In the genomic region with DNA sequence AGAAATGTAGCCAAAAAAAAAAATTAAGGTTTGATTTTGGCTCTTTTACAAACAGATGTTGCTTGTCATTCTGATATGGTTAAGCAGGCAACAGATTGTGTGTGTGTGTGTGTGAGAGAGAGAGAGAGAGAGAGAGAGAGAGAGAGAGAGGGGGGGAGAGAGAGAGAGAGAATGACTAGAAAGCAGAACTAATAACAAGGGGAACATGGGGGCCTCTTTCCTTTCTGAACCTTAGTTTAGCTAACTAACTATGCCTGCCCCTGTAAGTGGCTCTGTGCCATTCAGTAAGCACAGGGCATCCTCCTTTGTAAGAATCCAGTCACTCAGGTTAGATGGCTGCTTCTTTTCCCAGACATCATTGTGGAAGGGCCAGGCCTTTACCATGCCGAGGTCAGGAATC, we compare ENCODE assay signal across 12 mouse cellular contexts.
A peak's percentile ranks its signal among the peaks of the same experiment; 100 is the strongest.
DNase-seq lines count a peak whose midpoint lies in the region; ATAC-seq and TF ChIP-seq lines count a peak whose summit lies in the region.
"Had no signal": no experiment of that assay in that cellular context is flagged by ENCODE, and none has a peak within 500 bp of the region (broad histone marks: within the 10 kb centered on the region; RNA-seq: fewer than 3 reads in every experiment).

No protein-coding gene starts in this region.

- no peaks in the 10 kb centered on the region for H3K36me3 ChIP-seq in intestine, embryonic 14.5 days (ENCODE audit: control insufficient read depth, insufficient read depth, low read length)
- no peaks in the 10 kb centered on the region for H3K36me3 ChIP-seq in intestine, postnatal 0 days (ENCODE audit: control insufficient read depth, insufficient read depth)
- H3K36me3 ChIP-seq in embryonic facial prominence, embryonic 13.5 days, result peaks cover 31% of the 10 kb centered on the region
- H3K36me3 ChIP-seq in hindbrain, embryonic 15.5 days, result no peaks in the 10 kb centered on the region
- no peaks in the 10 kb centered on the region for H3K36me3 ChIP-seq in midbrain, embryonic 16.5 days (ENCODE audit: control insufficient read depth, insufficient read depth, low read length)
- no peaks in the 10 kb centered on the region for H3K36me3 ChIP-seq in kidney, embryonic 14.5 days (ENCODE audit: control insufficient read depth, insufficient read depth, low read length)
- H3K36me3 ChIP-seq: lung, embryonic 15.5 days had no signal

- H3K4me1 ChIP-seq in intestine, embryonic 14.5 days (replicated peaks; ENCODE audit: control insufficient read depth, insufficient read depth, low read length), result peaks cover 20% of the 10 kb centered on the region
- no peaks in the 10 kb centered on the region for H3K4me1 ChIP-seq in intestine, postnatal 0 days (replicated peaks; ENCODE audit: control insufficient read depth, insufficient read depth, low read length)
- peaks cover 30% of the 10 kb centered on the region for H3K4me1 ChIP-seq in embryonic facial prominence, embryonic 13.5 days
- H3K4me1 ChIP-seq in hindbrain, embryonic 15.5 days (replicated peaks), result peaks cover 33% of the 10 kb centered on the region
- peaks cover 33% of the 10 kb centered on the region for H3K4me1 ChIP-seq in midbrain, embryonic 16.5 days (ENCODE audit: control insufficient read depth, insufficient read depth, low read length)
- H3K4me1 ChIP-seq in kidney, embryonic 14.5 days (ENCODE audit: control insufficient read depth, insufficient read depth, low read length), result peaks cover 4% of the 10 kb centered on the region; the same call in 1 of the 2 replicates

- no peak for TF ChIP-seq CTCF in intestine, postnatal 0 days (IDR thresholded peaks at IDR 0.05; ENCODE audit: low read depth)

- no peak for DNase-seq in intestine, embryonic 14.5 days (ENCODE audit: low spot score)
- no peak for DNase-seq in B cell, adult 2 months
- DNase-seq in adrenal gland, postnatal 36 days, result no peak
- DNase-seq: kidney, adult 9 months; right cerebral cortex, postnatal 14 days had no signal

- H3K9ac ChIP-seq in intestine, embryonic 14.5 days (ENCODE audit: low read length), result no peak overlapping the region
- no peak overlapping the region for H3K9ac ChIP-seq in intestine, postnatal 0 days (ENCODE audit: low read depth, low read length)
- H3K9ac ChIP-seq in embryonic facial prominence, embryonic 13.5 days, result 0 out of 2 replicates have a peak overlapping the region, but pooled peaks have one; percentile 16
- H3K9ac ChIP-seq in hindbrain, embryonic 15.5 days, result 0 out of 2 replicates have a peak overlapping the region, but pooled peaks have one; percentile 13
- peak overlapping the region; percentile 23; the same call in 1 of the 2 replicates for H3K9ac ChIP-seq in midbrain, embryonic 16.5 days (ENCODE audit: low read depth, low read length)
- no peak overlapping the region for H3K9ac ChIP-seq in kidney, embryonic 14.5 days (ENCODE audit: low read depth, low read length)
- H3K9ac ChIP-seq: lung, embryonic 15.5 days had no signal

- no peaks in the 10 kb centered on the region for H3K27me3 ChIP-seq in intestine, embryonic 14.5 days (replicated peaks; ENCODE audit: control insufficient read depth, insufficient read depth, low read length)
- no peaks in the 10 kb centered on the region for H3K27me3 ChIP-seq in intestine, postnatal 0 days (replicated peaks; ENCODE audit: control insufficient read depth, insufficient read depth, low read length)
- H3K27me3 ChIP-seq in embryonic facial prominence, embryonic 13.5 days, result no peaks in the 10 kb centered on the region
- no peaks in the 10 kb centered on the region for H3K27me3 ChIP-seq in hindbrain, embryonic 15.5 days
- H3K27me3 ChIP-seq in midbrain, embryonic 16.5 days (ENCODE audit: control insufficient read depth, insufficient read depth, low read depth, low read length), result no peaks in the 10 kb centered on the region
- H3K27me3 ChIP-seq in kidney, embryonic 14.5 days (ENCODE audit: control insufficient read depth, insufficient read depth, low read length), result no peaks in the 10 kb centered on the region
- H3K27me3 ChIP-seq: lung, embryonic 15.5 days had no signal

- no peak for ATAC-seq in intestine, embryonic 14.5 days (replicated peaks; ENCODE audit: low FRiP score, low TSS enrichment, low read depth)
- ATAC-seq in intestine, postnatal 0 days, result no peak
- no peak for ATAC-seq in embryonic facial prominence, embryonic 13.5 days (ENCODE audit: insufficient number of reproducible peaks, insufficient read depth, low FRiP score, low TSS enrichment, low read depth)
- ATAC-seq in hindbrain, embryonic 15.5 days (ENCODE audit: low FRiP score, low read depth), result no peak
- no peak for ATAC-seq in midbrain, embryonic 16.5 days
- ATAC-seq in kidney, embryonic 14.5 days (ENCODE audit: low FRiP score, low TSS enrichment), result no peak

- no peak overlapping the region for H3K4me2 ChIP-seq in intestine, embryonic 14.5 days (ENCODE audit: low read length)
- H3K4me2 ChIP-seq in intestine, postnatal 0 days (replicated peaks; ENCODE audit: low read depth), result no peak overlapping the region
- H3K4me2 ChIP-seq in embryonic facial prominence, embryonic 13.5 days, result no peak overlapping the region
- H3K4me2 ChIP-seq in hindbrain, embryonic 15.5 days, result peak overlapping the region; percentile 23; the same call in 1 of the 2 replicates
- H3K4me2 ChIP-seq in midbrain, embryonic 16.5 days (ENCODE audit: low read length), result no peak overlapping the region
- H3K4me2 ChIP-seq in kidney, embryonic 14.5 days (replicated peaks; ENCODE audit: low read depth, low read length), result no peak overlapping the region
- H3K4me2 ChIP-seq: lung, embryonic 15.5 days had no signal

- no peaks in the 10 kb centered on the region for H3K9me3 ChIP-seq in intestine, embryonic 14.5 days (ENCODE audit: control insufficient read depth, low read length)
- no peaks in the 10 kb centered on the region for H3K9me3 ChIP-seq in intestine, postnatal 0 days (ENCODE audit: control insufficient read depth)
- H3K9me3 ChIP-seq in embryonic facial prominence, embryonic 13.5 days, result no peaks in the 10 kb centered on the region
- H3K9me3 ChIP-seq in hindbrain, embryonic 15.5 days, result no peaks in the 10 kb centered on the region
- no peaks in the 10 kb centered on the region for H3K9me3 ChIP-seq in midbrain, embryonic 16.5 days (replicated peaks; ENCODE audit: control insufficient read depth, low read length, poor library complexity, severe bottlenecking)
- H3K9me3 ChIP-seq in kidney, embryonic 14.5 days (ENCODE audit: control insufficient read depth, low read length), result no peaks in the 10 kb centered on the region
- H3K9me3 ChIP-seq: lung, embryonic 15.5 days had no signal

- no peak overlapping the region for H3K4me3 ChIP-seq in intestine, embryonic 14.5 days (ENCODE audit: low read depth, low read length)
- no peak overlapping the region for H3K4me3 ChIP-seq in intestine, postnatal 0 days (ENCODE audit: low read depth, low read length)
- no peak overlapping the region for H3K4me3 ChIP-seq in embryonic facial prominence, embryonic 13.5 days
- no peak overlapping the region for H3K4me3 ChIP-seq in hindbrain, embryonic 15.5 days
- H3K4me3 ChIP-seq in midbrain, embryonic 16.5 days (ENCODE audit: low read depth, low read length), result no peak overlapping the region
- H3K4me3 ChIP-seq in kidney, embryonic 14.5 days (ENCODE audit: low read length), result no peak overlapping the region
- H3K4me3 ChIP-seq: lung, embryonic 15.5 days; myocyte had no signal

- 70% methylated on average over 1 of the region's 1 CpGs for WGBS in intestine, embryonic 14.5 days
- 63% methylated on average over 1 of the region's 1 CpGs for WGBS in intestine, postnatal 0 days
- 69% methylated on average over 1 of the region's 1 CpGs for WGBS in embryonic facial prominence, embryonic 13.5 days
- WGBS in hindbrain, embryonic 15.5 days, result 58% methylated on average over 1 of the region's 1 CpGs
- WGBS in midbrain, embryonic 16.5 days, result 38% methylated on average over 1 of the region's 1 CpGs
- WGBS in kidney, embryonic 14.5 days, result 50% methylated on average over 1 of the region's 1 CpGs

- peak overlapping the region; percentile 74 for H3K27ac ChIP-seq in intestine, embryonic 14.5 days (ENCODE audit: low read depth)
- no peak overlapping the region for H3K27ac ChIP-seq in intestine, postnatal 0 days (ENCODE audit: low read depth, low read length)
- peak overlapping the region; percentile 88 for H3K27ac ChIP-seq in embryonic facial prominence, embryonic 13.5 days
- H3K27ac ChIP-seq in hindbrain, embryonic 15.5 days (replicated peaks), result peak overlapping the region; percentile 83
- H3K27ac ChIP-seq in midbrain, embryonic 16.5 days (ENCODE audit: low read length), result peak overlapping the region; percentile 84
- H3K27ac ChIP-seq in kidney, embryonic 14.5 days (ENCODE audit: low read depth, low read length), result no peak overlapping the region

Comparison
In these comparisons a context has a peak if more than half of its experiments do, and no peak if none do; other contexts are left out.
1. H3K27ac ChIP-seq: peak in intestine, embryonic 14.5 days (single experiment), embryonic facial prominence, embryonic 13.5 days (single experiment), hindbrain, embryonic 15.5 days (single experiment) and midbrain, embryonic 16.5 days (single experiment); none in intestine, postnatal 0 days (single experiment) and kidney, embryonic 14.5 days (single experiment).
2. H3K9ac ChIP-seq: peak in embryonic facial prominence, embryonic 13.5 days (single experiment), hindbrain, embryonic 15.5 days (single experiment) and midbrain, embryonic 16.5 days (single experiment); none in intestine, embryonic 14.5 days (single experiment), intestine, postnatal 0 days (single experiment) and kidney, embryonic 14.5 days (single experiment).